Mouse (Mus musculus) small intestine, adult 2 months (tissue): ENCODE results near the gene Slc25a19. TPM values are rescaled to one million over a fixed set of nuclear protein-coding genes. Genes with fewer than 3 reads are reported as not detected.

Source experiments
- H3K27ac ChIP-seq: fragments of 200-500 bp; 2 replicates; pipeline ENCODE4 v1.5.1; 2012; ENCODE audit warnings: low read depth, low read length, control low read depth, inconsistent platforms; ENCODE audit not compliant: insufficient read depth
- H3K27me3 ChIP-seq: fragments of 200-500 bp; 2 replicates; pipeline ENCODE4 v1.6.1; 2012; ENCODE audit warnings: mild to moderate bottlenecking, moderate library complexity, low read length, inconsistent platforms; ENCODE audit not compliant: control insufficient read depth, insufficient read depth
- H3K36me3 ChIP-seq: fragments of 200-500 bp; 2 replicates; pipeline ENCODE4 v1.6.1; 2012; ENCODE audit warnings: mild to moderate bottlenecking, low read length, control low read depth, inconsistent platforms; ENCODE audit not compliant: control insufficient read depth, insufficient read depth
- H3K4me1 ChIP-seq: fragments of 200-500 bp; 2 replicates; pipeline ENCODE4 v1.6.1; 2012; ENCODE audit warnings: low read length, inconsistent platforms, mixed read lengths; ENCODE audit not compliant: control insufficient read depth, insufficient read depth, insufficient read length
- H3K4me3 ChIP-seq: fragments of 200-500 bp; 2 replicates; pipeline ENCODE4 v1.5.1; 2012; ENCODE audit warnings: low read depth, mild to moderate bottlenecking, control low read depth, inconsistent platforms, low read length, moderate library complexity
- CTCF ChIP-seq: fragments of 200-500 bp; IDR thresholded peaks from 2 replicates; pipeline ENCODE4 v1.5.1; 2012; ENCODE audit warnings: low read depth, mild to moderate bottlenecking, control low read depth, inconsistent platforms, low read length, moderate library complexity, mixed read lengths; ENCODE audit not compliant: insufficient replicate concordance, insufficient read length; ENCODE audit errors: extremely low read depth
- POLR2A ChIP-seq: fragments of 200-500 bp; IDR thresholded peaks from 2 replicates; pipeline ENCODE4 v1.6.1; 2012; ENCODE audit warnings: low read depth, mild to moderate bottlenecking, control low read depth, inconsistent platforms, low read length, moderate library complexity
- WGBS: fragments of 180-500 bp; shearing (Covaris S2); methylation state at CpG from one replicate; pipeline ENCODE4 v1.1.7; 2018; 5-methylcytosine and 5-hydroxymethylcytosine counted together
- polyA plus RNA-seq: library from polyadenylated mRNA; depleted of rRNA; stranded (reverse); fragments of >200 nt; gene quantifications from 2 replicates; pipeline ENCODE4 v1.2.3, GENCODE M21; 2012; rRNA removed

Gene Slc25a19
- polyA plus RNA-seq, result 11.3 and 19.6 TPM in 2 replicates

- Histone ChIP-seq H3K36me3 (peaks cover 2% of the 10 kb centered on the region; the same call in 1 of the 2 replicates), H3K27me3 (no peaks in the 10 kb centered on the region), H3K27ac (peak within 1 kb of the TSS; percentile 38), H3K4me1 (peaks cover 4% of the 10 kb centered on the region; the same call in 1 of the 2 replicates), H3K4me3 (peak within 1 kb of the TSS; percentile 83)
- no peak for TF ChIP-seq CTCF
- TF ChIP-seq POLR2A, result peak; percentile 71
- under 1% methylated on average over 47 of the region's 47 CpGs for WGBS
Observed at GRCm38 (mm10) chr11:115627705-115628464, at the start of gene Slc25a19. Gene Slc25a19, minus strand, starts transcription at chr11:115628295.

GRCm38 (mm10) chr11:115677511-115677910 lies 49.4 kb upstream of the Slc25a19 start:
- WGBS, result 20% methylated on average over 3 of the region's 3 CpGs
- Histone ChIP-seq H3K27ac (peak overlapping the region; percentile 44), H3K4me3 (no peak overlapping the region), H3K4me1 (peaks cover 24% of the 10 kb centered on the region), H3K36me3 (peaks cover 8% of the 10 kb centered on the region), H3K27me3 (no peaks in the 10 kb centered on the region)
- no peak for TF ChIP-seq POLR2A
- no peak for TF ChIP-seq CTCF

- Histone ChIP-seq H3K4me3 (no peak overlapping the region), H3K27ac (no peak overlapping the region), H3K4me1 (peaks cover 26% of the 10 kb centered on the region), H3K27me3 (no peaks in the 10 kb centered on the region), H3K36me3 (peaks cover 7% of the 10 kb centered on the region; the same call in 1 of the 2 replicates)
- TF ChIP-seq POLR2A, result no peak
- TF ChIP-seq CTCF, result no peak
- WGBS, result 84% methylated on average over 8 of the region's 8 CpGs
Observed at GRCm38 (mm10) chr11:115676738-115677137, 48.6 kb upstream of the Slc25a19 start.

DNA sequence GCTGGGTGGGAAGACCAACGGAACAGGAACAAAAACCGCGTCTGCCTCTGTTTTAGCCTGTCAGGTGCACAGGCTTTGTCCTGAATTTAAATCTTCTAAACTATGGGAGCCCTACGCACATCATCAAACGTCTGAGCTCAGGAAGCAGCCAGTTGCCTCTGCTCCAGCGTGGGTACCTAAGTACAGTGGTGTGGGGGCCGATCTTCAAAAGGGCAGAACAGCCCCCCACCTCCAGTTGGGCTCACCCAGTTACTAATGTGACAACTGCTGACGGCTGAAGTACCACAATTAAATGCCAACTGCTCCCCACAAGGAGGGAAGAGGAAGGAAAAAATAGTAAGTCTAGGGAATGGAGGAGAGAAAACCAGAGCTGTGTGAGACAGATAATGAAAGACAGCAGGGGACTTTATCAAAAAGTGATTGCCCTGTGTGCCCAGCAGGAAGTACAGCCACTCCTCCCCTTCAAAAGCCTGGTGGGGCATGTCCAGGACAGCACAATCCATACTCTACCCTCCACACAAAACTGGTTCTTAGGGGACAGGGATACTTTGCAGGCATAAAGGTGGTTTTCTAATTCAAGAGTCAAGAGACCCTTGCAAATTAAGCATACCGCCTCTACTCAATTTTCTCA lies 46.3 kb upstream of the Slc25a19 start:
- Histone ChIP-seq H3K27ac (no peak overlapping the region), H3K27me3 (no peaks in the 10 kb centered on the region), H3K36me3 (peaks cover 7% of the 10 kb centered on the region; the same call in 1 of the 2 replicates), H3K4me3 (no peak overlapping the region), H3K4me1 (peaks cover 29% of the 10 kb centered on the region)
- WGBS, result 61% methylated on average over 9 of the region's 9 CpGs
- TF ChIP-seq POLR2A, result no peak

DNA sequence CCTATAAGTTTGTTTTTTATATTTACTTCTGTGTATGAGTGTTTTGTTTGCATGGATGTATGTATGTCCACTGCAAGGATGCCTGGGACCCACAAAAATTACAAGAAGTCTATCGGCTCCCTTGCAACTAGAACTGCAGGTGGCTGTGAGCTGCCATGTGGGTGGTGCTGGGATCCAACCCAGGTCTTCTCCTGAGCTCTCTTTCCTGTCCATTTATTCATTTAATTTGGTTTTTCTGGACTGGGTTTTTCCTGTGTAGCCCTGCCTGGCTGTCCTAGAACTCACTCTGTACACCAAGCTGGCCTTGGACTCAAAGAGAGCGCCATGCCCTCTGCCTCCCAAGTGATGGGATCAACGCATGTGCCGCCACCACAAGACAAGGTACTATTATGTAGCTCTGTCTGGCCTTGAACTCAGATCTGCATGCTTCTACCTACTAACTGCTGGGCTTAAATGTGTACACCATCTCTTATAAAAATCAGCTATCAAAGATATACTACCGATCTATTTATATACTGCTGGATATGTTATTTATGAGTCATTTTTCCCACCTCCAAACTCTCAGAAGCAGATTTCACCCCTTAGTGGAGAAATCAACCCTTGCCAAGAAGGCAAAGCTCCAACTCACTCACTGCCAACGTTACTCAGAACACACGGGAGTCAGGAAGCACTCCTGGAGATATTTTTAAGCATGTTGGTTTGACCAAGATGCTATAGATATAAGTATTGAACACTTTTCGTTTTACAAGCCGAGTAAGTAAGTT lies 45.6 kb upstream of the Slc25a19 start:
- H3K27ac ChIP-seq, result no peak overlapping the region
- no peak for TF ChIP-seq POLR2A
- peaks cover 7% of the 10 kb centered on the region; the same call in 1 of the 2 replicates for H3K36me3 ChIP-seq
- H3K4me1 ChIP-seq, result peaks cover 24% of the 10 kb centered on the region
- no peak overlapping the region for H3K4me3 ChIP-seq
- WGBS, result 64% methylated on average over 9 of the region's 9 CpGs
- no peaks in the 10 kb centered on the region for H3K27me3 ChIP-seq

DNA sequence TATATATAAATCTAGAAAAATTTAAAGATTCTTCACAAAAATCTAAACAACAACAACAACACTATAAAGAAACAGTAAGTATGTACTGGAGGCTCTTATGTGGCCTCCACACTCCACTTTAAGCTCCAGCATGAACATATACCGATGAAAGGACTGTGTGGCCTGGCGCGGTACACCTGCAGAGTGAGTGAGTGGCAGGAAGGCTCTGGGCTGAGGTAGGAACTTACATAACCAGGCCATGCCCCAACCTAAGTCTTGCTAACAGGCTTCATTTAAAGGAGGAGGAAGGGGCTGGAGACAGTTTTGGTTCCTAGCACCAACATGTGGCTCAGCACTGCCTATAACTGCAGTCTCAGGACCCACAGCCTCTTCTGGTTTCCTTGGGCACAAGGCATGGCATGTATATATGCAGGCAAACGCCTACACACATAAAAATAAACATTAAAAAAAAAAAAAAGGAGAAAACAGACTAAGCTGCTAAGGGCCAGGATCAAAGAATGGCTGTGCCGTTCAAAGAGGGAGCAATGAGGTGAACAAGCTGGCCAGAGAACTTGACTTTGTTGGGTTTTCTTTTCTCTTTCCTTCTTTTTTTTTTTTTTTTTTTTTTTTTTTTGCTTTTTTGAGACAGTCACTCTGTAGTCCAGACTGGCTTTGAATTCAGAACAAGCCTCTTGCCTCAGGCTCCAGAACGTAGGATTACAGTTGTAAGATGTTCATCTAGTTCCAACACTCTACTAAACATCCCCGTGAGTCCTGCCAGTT lies 44.3 kb upstream of the Slc25a19 start:
- Histone ChIP-seq H3K36me3 (peaks cover 6% of the 10 kb centered on the region; the same call in 1 of the 2 replicates), H3K27ac (no peak overlapping the region), H3K27me3 (no peaks in the 10 kb centered on the region), H3K4me1 (peaks cover 20% of the 10 kb centered on the region), H3K4me3 (no peak overlapping the region)
- TF ChIP-seq CTCF, result no peak
- no peak for TF ChIP-seq POLR2A
- WGBS, result 66% methylated on average over 7 of the region's 7 CpGs
